Mouse (Mus musculus) liver, postnatal 0 days (tissue): ENCODE measurements around the gene Gse1.

Source experiments
- CTCF ChIP-seq: sonication (generic); IDR thresholded peaks from 2 replicates; pipeline ENCODE4 v1.5.1; 2016; ENCODE audit warnings: antibody characterized with exemption, low read depth
- EP300 ChIP-seq: IDR thresholded peaks from 2 replicates; pipeline ENCODE4 v1.6.1; 2016; ENCODE audit warnings: antibody characterized with exemption, low read depth, mild to moderate bottlenecking

GRCm38 (mm10) chr8:120375170-120375569 lies 146.9 kb downstream of the Gse1 start:
- TF ChIP-seq CTCF: no peak
- TF ChIP-seq EP300: no peak
